Comparison of ENCODE assay signal across 23 mouse cellular contexts in genomic region chr7:139967175-139967574, GRCm38 (mm10). TPM values are rescaled to one million over a fixed set of nuclear protein-coding genes. Genes with fewer than 3 reads are reported as not detected.
"Had no signal": no experiment of that assay in that cellular context is flagged by ENCODE, and none has a peak within 500 bp of the region (broad histone marks: within the 10 kb centered on the region; RNA-seq: fewer than 3 reads in every experiment).

No protein-coding gene starts in this region.

- DNase-seq: retina, postnatal 1 day; right cerebral cortex, adult 18-20 months; right cerebral cortex, postnatal 14 days; right cerebral cortex, postnatal 25 days; right cerebral cortex, postnatal 4 days; spleen, adult 18-20 months; thymus, adult 18-20 months; thymus, adult 2 months; thymus, postnatal 14 days; thymus, postnatal 25 days; thymus, postnatal 36 days; thymus, postnatal 4 days had no signal

- H3K27me3 ChIP-seq: neural tube, embryonic 12.5 days; neural tube, embryonic 13.5 days; neural tube, embryonic 15.5 days; stomach, embryonic 15.5 days had no signal

- H3K4me2 ChIP-seq: neural tube, embryonic 12.5 days; neural tube, embryonic 13.5 days; neural tube, embryonic 15.5 days; stomach, embryonic 15.5 days had no signal

- H3K9ac ChIP-seq: neural tube, embryonic 12.5 days; neural tube, embryonic 13.5 days; neural tube, embryonic 15.5 days; stomach, embryonic 15.5 days had no signal

- H3K9me3 ChIP-seq: neural tube, embryonic 12.5 days; neural tube, embryonic 13.5 days; neural tube, embryonic 15.5 days; stomach, embryonic 15.5 days had no signal

- H3K4me1 ChIP-seq: neural tube, embryonic 12.5 days; neural tube, embryonic 13.5 days; neural tube, embryonic 15.5 days; stomach, embryonic 15.5 days had no signal

- H3K27ac ChIP-seq: neural tube, embryonic 12.5 days; neural tube, embryonic 13.5 days; neural tube, embryonic 15.5 days; stomach, embryonic 15.5 days; stomach, postnatal 0 days had no signal

- H3K36me3 ChIP-seq: neural tube, embryonic 12.5 days; neural tube, embryonic 13.5 days; neural tube, embryonic 15.5 days; stomach, embryonic 15.5 days had no signal

- H3K4me3 ChIP-seq: neural tube, embryonic 12.5 days; neural tube, embryonic 13.5 days; neural tube, embryonic 15.5 days; stomach, embryonic 15.5 days had no signal

RNA-seq across cellular contexts. Expression of gene 6430531B16Rik, which starts 11.4 kb away (rescaled TPM):
- polyA plus RNA-seq: neural tube, embryonic 11.5 days had no signal

RNA-seq across cellular contexts. Expression of gene Utf1, which starts 23.6 kb away (rescaled TPM):
- total RNA-seq: neutrophil, adult 5-6 weeks had no signal
- polyA plus RNA-seq: neural tube, embryonic 11.5 days; neural tube, embryonic 12.5 days; neural tube, embryonic 13.5 days; neural tube, embryonic 14.5 days; neural tube, embryonic 15.5 days; stomach, embryonic 14.5 days; stomach, embryonic 16.5 days; stomach, postnatal 0 days; urinary bladder, adult 2 months had no signal
